Mouse (Mus musculus): ENCODE data around the gene Cldn34a. TPM values are rescaled to one million over a fixed set of nuclear protein-coding genes. Genes with fewer than 3 reads are reported as not detected.
"Not testable (repeated sequence)": the region's sequence is repeated elsewhere in the genome, so short reads cannot be mapped to it uniquely, and the experiment has no call there.

Gene Cldn34a
- polyA plus RNA-seq (2016; fragmentation: Nextera tagmentation; extraction: Ambion mirVana) = not detected in 2 replicates

GRCm38 (mm10) chrX:152563034-152563433, at the start of gene Cldn34a:
Gene Cldn34a (plus strand): TSS chrX:152563334.
- Histone ChIP-seq H3K9me3 (replicated peaks) (no peaks in the 10 kb centered on the region; the same call in 1 of the 2 replicates), H3K9ac (no peak within 1 kb of the TSS), H3K27me3 (replicated peaks) (no peaks in the 10 kb centered on the region), H3K4me2 (no peak within 1 kb of the TSS), H3K27ac (ENCODE audit: poor library complexity, severe bottlenecking) (no peak within 1 kb of the TSS), H3K36me3 (no peaks in the 10 kb centered on the region), H3K4me1 (replicated peaks) (no peaks in the 10 kb centered on the region), H3K4me3 (no peak within 1 kb of the TSS)
- no peak for ATAC-seq (ENCODE audit: insufficient number of reproducible peaks, low FRiP score)
- 63% methylated on average over 2 of the region's 2 CpGs for WGBS

DNA sequence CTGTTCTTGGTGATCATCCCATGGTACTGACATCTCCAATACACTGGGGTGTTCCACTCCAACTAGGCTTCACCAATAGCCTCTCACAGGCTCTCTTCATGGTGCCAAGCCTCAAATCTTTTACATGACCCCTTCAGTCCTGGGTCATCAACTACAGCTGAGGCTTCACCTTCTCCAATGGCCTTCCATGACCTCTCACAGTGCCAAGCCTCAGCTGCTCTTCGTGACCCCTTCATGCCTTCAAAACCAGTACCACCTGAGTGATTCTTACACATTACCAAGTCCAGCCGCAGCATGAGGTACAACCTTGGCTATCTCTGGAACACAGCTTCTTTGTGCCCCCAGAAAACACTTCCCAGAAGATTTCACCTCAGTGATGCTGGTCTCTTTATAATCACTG, 44.5 kb upstream of the Cldn34a start:
- not testable (repeated sequence) for ATAC-seq (ENCODE audit: insufficient number of reproducible peaks, low FRiP score); H3K4me3 ChIP-seq
- 75% methylated on average over 2 of the region's 2 CpGs for WGBS

DNA sequence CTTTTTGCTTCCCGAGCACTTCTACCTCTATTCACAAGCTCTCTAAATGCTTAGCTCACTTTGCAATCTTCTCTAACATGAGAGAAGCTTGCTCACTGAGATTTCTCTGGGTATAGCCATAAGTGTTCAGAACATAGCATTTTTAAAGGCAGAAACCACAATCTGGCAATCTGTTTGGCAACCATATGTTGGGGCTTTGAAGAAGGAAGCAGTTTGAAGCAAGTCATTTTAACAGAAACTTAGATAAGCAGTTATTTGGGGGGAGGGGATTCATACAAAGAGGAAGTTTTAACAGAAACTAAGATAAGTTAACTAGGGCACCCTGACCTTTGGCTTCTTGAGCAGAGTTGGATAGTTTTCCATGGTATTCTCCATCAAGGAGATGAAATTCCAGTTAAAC, 17.4 kb upstream of the Cldn34a start:
- WGBS = 58% methylated on average over 1 of the region's 1 CpGs
- 0 out of 2 replicates have a peak, but pooled peaks cover 11% of the 10 kb centered on the region for H3K27me3 ChIP-seq (replicated peaks)
- H3K4me1 ChIP-seq (replicated peaks) = no peaks in the 10 kb centered on the region
- H3K9ac ChIP-seq = no peak overlapping the region
- H3K4me3 ChIP-seq = no peak overlapping the region
- no peak overlapping the region for H3K4me2 ChIP-seq
- H3K9me3 ChIP-seq (replicated peaks) = no peaks in the 10 kb centered on the region
- H3K27ac ChIP-seq (ENCODE audit: poor library complexity, severe bottlenecking) = no peak overlapping the region
- no peaks in the 10 kb centered on the region for H3K36me3 ChIP-seq
- ATAC-seq (ENCODE audit: insufficient number of reproducible peaks, low FRiP score) = no peak

More for the DNA sequence above, 44.5 kb upstream of the Cldn34a start:
- not testable (repeated sequence) for H3K27ac ChIP-seq (ENCODE audit: poor library complexity, severe bottlenecking); H3K9ac ChIP-seq; H3K36me3 ChIP-seq; H3K9me3 ChIP-seq (replicated peaks); H3K27me3 ChIP-seq (replicated peaks); H3K4me1 ChIP-seq (replicated peaks); H3K4me2 ChIP-seq

DNA sequence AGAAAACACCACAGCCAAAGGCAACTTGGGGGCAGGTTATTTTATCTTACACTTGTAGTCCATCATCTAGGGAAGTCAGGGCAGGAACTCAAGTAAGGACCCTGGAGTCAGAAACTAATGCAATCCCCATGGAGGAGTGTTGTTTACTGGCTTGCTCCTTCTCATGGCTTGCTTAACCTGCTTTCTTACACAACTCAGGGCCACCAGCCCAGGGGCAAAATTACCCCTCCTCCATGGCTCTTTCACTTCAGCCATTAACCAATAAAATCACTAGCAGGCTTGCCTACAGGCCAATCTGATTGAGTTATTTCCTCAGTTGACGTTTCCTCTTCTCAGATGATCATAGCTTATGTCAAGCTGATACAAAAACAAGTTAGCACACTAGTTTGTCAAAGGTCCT, 15.0 kb upstream of the Cldn34a start:
- no peaks in the 10 kb centered on the region for H3K36me3 ChIP-seq
- ATAC-seq (ENCODE audit: insufficient number of reproducible peaks, low FRiP score) = no peak
- H3K9ac ChIP-seq = no peak overlapping the region
- no peaks in the 10 kb centered on the region for H3K4me1 ChIP-seq (replicated peaks)
- H3K27me3 ChIP-seq (replicated peaks) = 0 out of 2 replicates have a peak, but pooled peaks cover 11% of the 10 kb centered on the region
- H3K4me3 ChIP-seq = no peak overlapping the region
- no peaks in the 10 kb centered on the region for H3K9me3 ChIP-seq (replicated peaks)
- no peak overlapping the region for H3K4me2 ChIP-seq
- 64% methylated on average over 1 of the region's 1 CpGs for WGBS
- H3K27ac ChIP-seq (ENCODE audit: poor library complexity, severe bottlenecking) = no peak overlapping the region

- Histone ChIP-seq H3K9me3 (replicated peaks) (no peaks in the 10 kb centered on the region), H3K27me3 (replicated peaks) (no peaks in the 10 kb centered on the region), H3K4me3 (no peak overlapping the region), H3K4me2 (no peak overlapping the region), H3K36me3 (no peaks in the 10 kb centered on the region), H3K9ac (no peak overlapping the region), H3K27ac (ENCODE audit: poor library complexity, severe bottlenecking) (no peak overlapping the region), H3K4me1 (replicated peaks) (no peaks in the 10 kb centered on the region)
- 62% methylated on average over 6 of the region's 6 CpGs for WGBS
- no peak for ATAC-seq (ENCODE audit: insufficient number of reproducible peaks, low FRiP score)
Measured at GRCm38 (mm10) chrX:152557446-152557845, 5.7 kb upstream of the Cldn34a start.

Other genes starting within 250 kb of the Cldn34a start
- gene Kantr, start 235.8 kb upstream of the Cldn34a start, polyA plus RNA-seq (2016; fragmentation: Nextera tagmentation; extraction: Ambion mirVana) = 8.8 and 10.9 TPM in 2 replicates
- 19.5 and 22.3 TPM in 2 replicates for gene Tspyl2, start 220.9 kb upstream of the Cldn34a start, polyA plus RNA-seq (2016; fragmentation: Nextera tagmentation; extraction: Ambion mirVana)
- gene Gpr173, start 194.6 kb upstream of the Cldn34a start, polyA plus RNA-seq (2016; fragmentation: Nextera tagmentation; extraction: Ambion mirVana) = 2.9 and 3.4 TPM in 2 replicates
- gene Shroom2, start 206.1 kb downstream of the Cldn34a start, polyA plus RNA-seq (2016; fragmentation: Nextera tagmentation; extraction: Ambion mirVana) = 5.9 and 7.0 TPM in 2 replicates
- gene Gpr143, start 218.6 kb downstream of the Cldn34a start, polyA plus RNA-seq (2016; fragmentation: Nextera tagmentation; extraction: Ambion mirVana) = 0.24 TPM in 1 of 2 replicates, not detected in the other

Data from heart, embryonic 12.5 days (tissue).